Mouse (Mus musculus) C2C12 (cell line): ENCODE results near the gene Mphosph8.

Experiments used
- CEBPB ChIP-seq: IDR thresholded peaks from one replicate; pipeline ENCODE4 v1.6.1; 2011; ENCODE audit warnings: low read depth, mild to moderate bottlenecking, control low read depth, moderate library complexity
- CTCF ChIP-seq: IDR thresholded peaks from one replicate; pipeline ENCODE4 v1.5.1; 2011; ENCODE audit not compliant: control insufficient read depth, insufficient read depth, insufficient read length
- MAX ChIP-seq: IDR thresholded peaks from one replicate; pipeline ENCODE4 v1.6.1; 2011; ENCODE audit warnings: mild to moderate bottlenecking, control low read depth
- MYOD1 ChIP-seq: IDR thresholded peaks from one replicate; pipeline ENCODE4 v1.6.1; 2011; ENCODE audit warnings: low read depth; ENCODE audit not compliant: control insufficient read depth, insufficient read length
- MYOG ChIP-seq: IDR thresholded peaks from one replicate; pipeline ENCODE4 v1.6.1; 2011; ENCODE audit not compliant: control insufficient read depth, insufficient read length; ENCODE audit errors: extremely low read depth

DNA sequence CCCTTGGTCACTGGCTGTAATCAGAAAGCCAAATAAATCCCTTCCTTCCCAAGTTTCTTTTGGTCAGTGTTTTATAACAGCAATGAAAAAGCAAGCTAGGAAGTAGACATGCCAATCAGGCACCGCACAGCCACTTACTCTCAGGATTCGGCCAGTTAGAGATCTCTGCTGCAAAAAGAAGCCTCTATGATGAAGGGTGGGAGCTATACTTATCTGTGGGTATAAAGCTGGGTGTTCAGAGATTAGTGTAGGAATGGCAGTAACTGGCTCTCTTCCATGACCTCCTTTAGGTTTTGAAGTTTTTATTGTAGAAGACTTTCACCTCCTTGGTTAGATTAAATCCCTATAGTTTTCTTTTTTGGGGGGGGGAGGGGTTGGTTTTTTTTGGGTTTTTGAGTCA, 36.9 kb upstream of the Mphosph8 start:
- TF ChIP-seq CTCF = no peak
- TF ChIP-seq MYOD1 = no peak
- no peak for TF ChIP-seq MAX
- no peak for TF ChIP-seq CEBPB
- TF ChIP-seq MYOG = no peak
